Mouse (Mus musculus) liver, embryonic 13.5 days (tissue): Measurements from ENCODE around the gene Scrt2. TPM values are rescaled to one million over a fixed set of nuclear protein-coding genes. Genes with fewer than 3 reads are reported as not detected.

Experiments used
- ATAC-seq: fragments of 200-750 bp; cut with Nextera tagmentation; 2 replicates; pipeline ENCODE4 v1.8.0; 2017; ENCODE audit warnings: low read depth, mild to moderate bottlenecking, moderate number of reproducible peaks, moderate library complexity
- DNase-seq: peaks from one replicate; pipeline ENCODE4 v3.0.0; 2022
- H3K27ac ChIP-seq: fragments of 300-500 bp; sonication (generic); 2 replicates; pipeline ENCODE4 v1.5.1; 2015; ENCODE audit warnings: moderate library complexity, mild to moderate bottlenecking, inconsistent platforms
- H3K27me3 ChIP-seq: fragments of 300-500 bp; sonication (generic); 2 replicates; pipeline ENCODE4 v1.6.1; 2015; ENCODE audit warnings: mild to moderate bottlenecking, inconsistent platforms
- H3K36me3 ChIP-seq: fragments of 300-500 bp; sonication (generic); 2 replicates; pipeline ENCODE4 v1.6.1; 2015; ENCODE audit warnings: mild to moderate bottlenecking, inconsistent platforms
- H3K4me1 ChIP-seq: fragments of 300-500 bp; sonication (generic); replicated peaks from 2 replicates; pipeline ENCODE4 v1.6.1; 2015; ENCODE audit warnings: inconsistent platforms
- H3K4me2 ChIP-seq: fragments of 300-500 bp; sonication (generic); 2 replicates; pipeline ENCODE4 v1.6.1; 2015; ENCODE audit warnings: inconsistent platforms, mild to moderate bottlenecking, moderate library complexity
- H3K4me3 ChIP-seq: fragments of 300-500 bp; sonication (generic); replicated peaks from 2 replicates; pipeline ENCODE4 v1.5.1; 2015; ENCODE audit warnings: mild to moderate bottlenecking, inconsistent platforms
- H3K9ac ChIP-seq: fragments of 300-500 bp; sonication (generic); 2 replicates; pipeline ENCODE4 v1.6.1; 2015; ENCODE audit warnings: mild to moderate bottlenecking, inconsistent platforms
- H3K9me3 ChIP-seq: fragments of 300-500 bp; sonication (generic); replicated peaks from 2 replicates; pipeline ENCODE4 v1.6.1; 2016; ENCODE audit warnings: inconsistent platforms
- WGBS: fragments of 180-500 bp; shearing (Covaris S2); methylation state at CpG from one replicate; pipeline ENCODE4 v1.1.7; 2015; ENCODE audit not compliant: insufficient replicate concordance; 5-methylcytosine and 5-hydroxymethylcytosine counted together
- polyA plus RNA-seq: library from polyadenylated mRNA; unstranded; fragments of >200 nt; fragmentation: Nextera tagmentation; extraction: Ambion mirVana; gene quantifications from 2 replicates; pipeline ENCODE4 v1.2.1, GENCODE M21; 2015

The Scrt2 gene
- polyA plus RNA-seq, 1 experiment from 2014 or later: not detected

- Histone ChIP-seq H3K27me3 (peaks cover 14% of the 10 kb centered on the region; the same call in 1 of the 2 replicates), H3K4me2 (no peak overlapping the region), H3K36me3 (no peaks in the 10 kb centered on the region), H3K4me1 (peaks cover 9% of the 10 kb centered on the region), H3K27ac (no peak overlapping the region), H3K4me3 (no peak overlapping the region), H3K9me3 (no peaks in the 10 kb centered on the region), H3K9ac (no peak overlapping the region)
- WGBS: 48% methylated on average over 3 of the region's 3 CpGs
- DNase-seq: no peak
- ATAC-seq: no peak
Measured at GRCm38 (mm10) chr2:152129778-152130177, 48.4 kb downstream of the Scrt2 start.

GRCm38 (mm10) chr2:152132016-152132415 lies 50.7 kb downstream of the Scrt2 start:
- no peaks in the 10 kb centered on the region for H3K9me3 ChIP-seq
- no peak for DNase-seq
- no peak overlapping the region for H3K9ac ChIP-seq
- H3K4me2 ChIP-seq: no peak overlapping the region
- H3K27me3 ChIP-seq: peaks cover 19% of the 10 kb centered on the region
- no peaks in the 10 kb centered on the region for H3K4me1 ChIP-seq
- no peak for ATAC-seq
- 43% methylated on average over 9 of the region's 9 CpGs for WGBS
- H3K36me3 ChIP-seq: no peaks in the 10 kb centered on the region
- H3K27ac ChIP-seq: no peak overlapping the region
- no peak overlapping the region for H3K4me3 ChIP-seq

GRCm38 (mm10) chr2:152132691-152133090 lies 51.4 kb downstream of the Scrt2 start:
- H3K36me3 ChIP-seq: no peaks in the 10 kb centered on the region
- H3K27me3 ChIP-seq: peaks cover 23% of the 10 kb centered on the region
- ATAC-seq (no peak), DNase-seq (no peak)
- H3K27ac ChIP-seq: no peak overlapping the region
- no peaks in the 10 kb centered on the region for H3K4me1 ChIP-seq
- H3K4me3 ChIP-seq: no peak overlapping the region
- H3K9me3 ChIP-seq: no peaks in the 10 kb centered on the region
- WGBS: 56% methylated on average over 8 of the region's 8 CpGs
- H3K4me2 ChIP-seq: no peak overlapping the region
- no peak overlapping the region for H3K9ac ChIP-seq

GRCm38 (mm10) chr2:152139191-152139987 lies 58.1 kb downstream of the Scrt2 start:
- H3K27me3 ChIP-seq: peaks cover 65% of the 10 kb centered on the region
- no peak overlapping the region for H3K4me3 ChIP-seq
- no peaks in the 10 kb centered on the region for H3K9me3 ChIP-seq
- no peak overlapping the region for H3K4me2 ChIP-seq
- no peak overlapping the region for H3K9ac ChIP-seq
- no peaks in the 10 kb centered on the region for H3K36me3 ChIP-seq
- ATAC-seq: no peak
- H3K4me1 ChIP-seq: peaks cover 22% of the 10 kb centered on the region
- DNase-seq: no peak
- no peak overlapping the region for H3K27ac ChIP-seq
- 54% methylated on average over 10 of the region's 10 CpGs for WGBS

GRCm38 (mm10) chr2:152140941-152141340 lies 59.6 kb downstream of the Scrt2 start:
- H3K4me1 ChIP-seq: peaks cover 22% of the 10 kb centered on the region
- DNase-seq (no peak), ATAC-seq (no peak)
- no peaks in the 10 kb centered on the region for H3K36me3 ChIP-seq
- no peak overlapping the region for H3K9ac ChIP-seq
- no peak overlapping the region for H3K4me2 ChIP-seq
- H3K27me3 ChIP-seq: peaks cover 81% of the 10 kb centered on the region
- WGBS: 57% methylated on average over 11 of the region's 11 CpGs
- H3K27ac ChIP-seq: no peak overlapping the region
- no peak overlapping the region for H3K4me3 ChIP-seq
- no peaks in the 10 kb centered on the region for H3K9me3 ChIP-seq

- H3K36me3 ChIP-seq: no peaks in the 10 kb centered on the region
- peak overlapping the region; percentile 36 for H3K4me3 ChIP-seq
- H3K4me1 ChIP-seq: peaks cover 22% of the 10 kb centered on the region
- 42% methylated on average over 1 of the region's 1 CpGs for WGBS
- no peaks in the 10 kb centered on the region for H3K9me3 ChIP-seq
- no peak overlapping the region for H3K27ac ChIP-seq
- DNase-seq: no peak
- H3K4me2 ChIP-seq: peak overlapping the region; percentile 46
- H3K9ac ChIP-seq: no peak overlapping the region
- peaks cover 83% of the 10 kb centered on the region for H3K27me3 ChIP-seq
- no peak for ATAC-seq
Measured at GRCm38 (mm10) chr2:152141491-152141890, 60.2 kb downstream of the Scrt2 start.

- 5% methylated on average over 13 of the region's 13 CpGs for WGBS
- no peaks in the 10 kb centered on the region for H3K36me3 ChIP-seq
- H3K9ac ChIP-seq: no peak overlapping the region
- H3K4me2 ChIP-seq: peak overlapping the region; percentile 46
- no peak overlapping the region for H3K27ac ChIP-seq
- H3K4me3 ChIP-seq: peak overlapping the region; percentile 36
- no peak for DNase-seq
- H3K9me3 ChIP-seq: no peaks in the 10 kb centered on the region
- no peak for ATAC-seq
- peaks cover 87% of the 10 kb centered on the region for H3K27me3 ChIP-seq
- H3K4me1 ChIP-seq: peaks cover 22% of the 10 kb centered on the region
Measured at GRCm38 (mm10) chr2:152142046-152142445, 60.7 kb downstream of the Scrt2 start.

GRCm38 (mm10) chr2:152142571-152142970 lies 61.2 kb downstream of the Scrt2 start:
- H3K27me3 ChIP-seq: peaks cover 86% of the 10 kb centered on the region

GRCm38 (mm10) chr2:152143279-152144157 lies 62.2 kb downstream of the Scrt2 start, which contains the start of gene Tcf15:
TSS of gene Tcf15 (plus strand) at chr2:152143561.
- Histone ChIP-seq H3K9me3 (no peaks in the 10 kb centered on the region), H3K4me2 (peak within 1 kb of the TSS; percentile 68), H3K4me3 (peak within 1 kb of the TSS; percentile 51), H3K27me3 (peaks cover 83% of the 10 kb centered on the region), H3K4me1 (peaks cover 22% of the 10 kb centered on the region), H3K36me3 (no peaks in the 10 kb centered on the region), H3K9ac (0 out of 2 replicates have a peak within 1 kb of the TSS, but pooled peaks have one; percentile 17), H3K27ac (no peak within 1 kb of the TSS)
- WGBS: 1% methylated on average over 115 of the region's 118 CpGs
- DNase-seq (peak; percentile 15), ATAC-seq (peak; percentile 79)

More at GRCm38 (mm10) chr2:152142571-152142970, 61.2 kb downstream of the Scrt2 start:
- Histone ChIP-seq H3K27ac (no peak overlapping the region), H3K4me2 (peak overlapping the region; percentile 68), H3K36me3 (no peaks in the 10 kb centered on the region), H3K4me3 (peak overlapping the region; percentile 36), H3K9me3 (no peaks in the 10 kb centered on the region), H3K9ac (no peak overlapping the region), H3K4me1 (peaks cover 22% of the 10 kb centered on the region)
- DNase-seq (no peak), ATAC-seq (no peak)
- 5% methylated on average over 11 of the region's 11 CpGs for WGBS

GRCm38 (mm10) chr2:152144158-152144450 lies 62.8 kb downstream of the Scrt2 start:
- WGBS: 20% methylated on average over 9 of the region's 9 CpGs
- H3K9ac ChIP-seq: no peak overlapping the region

GRCm38 (mm10) chr2:152144501-152144900 lies 63.2 kb downstream of the Scrt2 start:
- no peak overlapping the region for H3K4me2 ChIP-seq
- 52% methylated on average over 5 of the region's 5 CpGs for WGBS
- no peaks in the 10 kb centered on the region for H3K9me3 ChIP-seq
- H3K27me3 ChIP-seq: peaks cover 84% of the 10 kb centered on the region
- no peak overlapping the region for H3K9ac ChIP-seq
- ATAC-seq: no peak
- H3K27ac ChIP-seq: no peak overlapping the region
- peaks cover 22% of the 10 kb centered on the region for H3K4me1 ChIP-seq
- DNase-seq: no peak
- no peaks in the 10 kb centered on the region for H3K36me3 ChIP-seq
- no peak overlapping the region for H3K4me3 ChIP-seq

More at GRCm38 (mm10) chr2:152144158-152144450, 62.8 kb downstream of the Scrt2 start:
- H3K36me3 ChIP-seq: no peaks in the 10 kb centered on the region
- ATAC-seq (no peak), DNase-seq (no peak)
- no peaks in the 10 kb centered on the region for H3K9me3 ChIP-seq
- H3K4me2 ChIP-seq: peak overlapping the region; percentile 68
- H3K4me1 ChIP-seq: peaks cover 22% of the 10 kb centered on the region
- peaks cover 88% of the 10 kb centered on the region for H3K27me3 ChIP-seq
- no peak overlapping the region for H3K27ac ChIP-seq
- peak overlapping the region; percentile 51 for H3K4me3 ChIP-seq
